Mouse (Mus musculus) hindbrain, embryonic 14.5 days (tissue): ENCODE results near the gene Plekhm2. TPM values are rescaled to one million over a fixed set of nuclear protein-coding genes. Genes with fewer than 3 reads are reported as not detected.

Experiments used
- ATAC-seq: fragments of 200-750 bp; cut with Nextera tagmentation; 2 replicates; pipeline ENCODE4 v1.8.0; 2017; ENCODE audit warnings: moderate number of reproducible peaks, mild to moderate bottlenecking, moderate TSS enrichment, moderate library complexity; ENCODE audit not compliant: low FRiP score
- DNase-seq: peaks from one replicate; pipeline ENCODE4 v3.0.0-alpha.2; 2015; ENCODE audit warnings: low spot score
- H3K27ac ChIP-seq: fragments of 300-500 bp; sonication (generic); 2 replicates; pipeline ENCODE4 v1.5.1; 2014; ENCODE audit warnings: mild to moderate bottlenecking, moderate library complexity
- H3K27me3 ChIP-seq: fragments of 300-500 bp; sonication (generic); 2 replicates; pipeline ENCODE4 v1.6.1; 2014; ENCODE audit warnings: mild to moderate bottlenecking, low read length, mixed read lengths; ENCODE audit not compliant: control insufficient read depth, insufficient read depth
- H3K36me3 ChIP-seq: fragments of 300-500 bp; sonication (generic); replicated peaks from 2 replicates; pipeline ENCODE4 v1.6.1; 2014; ENCODE audit not compliant: control insufficient read depth, insufficient read depth
- H3K4me1 ChIP-seq: fragments of 300-500 bp; sonication (generic); replicated peaks from 2 replicates; pipeline ENCODE4 v1.6.1; 2014; ENCODE audit warnings: antibody characterized with exemption, low read length, mixed read lengths; ENCODE audit not compliant: control insufficient read depth, insufficient read depth
- H3K4me2 ChIP-seq: fragments of 300-500 bp; sonication (generic); replicated peaks from 2 replicates; pipeline ENCODE4 v1.6.1; 2014; ENCODE audit warnings: mild to moderate bottlenecking, moderate library complexity
- H3K4me3 ChIP-seq: fragments of 300-500 bp; sonication (generic); replicated peaks from 2 replicates; pipeline ENCODE4 v1.5.1; 2014; ENCODE audit warnings: mild to moderate bottlenecking, low read length
- H3K9ac ChIP-seq: fragments of 300-500 bp; sonication (generic); 2 replicates; pipeline ENCODE4 v1.6.1; 2014
- H3K9me3 ChIP-seq: fragments of 300-500 bp; sonication (generic); 2 replicates; pipeline ENCODE4 v1.6.1; 2016; ENCODE audit warnings: low read length; ENCODE audit not compliant: control insufficient read depth
- WGBS: fragments of 180-500 bp; shearing (Covaris S2); extraction: QIAGEN DNeasy Blood & Tissue Kit; methylation state at CpG from one replicate; pipeline ENCODE4 v1.1.7; 2014; 5-methylcytosine and 5-hydroxymethylcytosine counted together
- polyA plus RNA-seq: library from polyadenylated mRNA; unstranded; fragments of >200 nt; fragmentation: Nextera tagmentation; extraction: Ambion mirVana; gene quantifications from 2 replicates; pipeline ENCODE4 v1.2.1, GENCODE M21; 2014

Gene Plekhm2
- polyA plus RNA-seq, 1 experiment from 2014 or later, result 3.9 TPM

GRCm38 (mm10) chr4:141576404-141576803 is 88.3 kb downstream of the Plekhm2 start:
- no peak for DNase-seq
- H3K36me3 ChIP-seq, result peaks cover 27% of the 10 kb centered on the region; the same call in 1 of the 2 replicates
- ATAC-seq, result no peak
- no peak overlapping the region for H3K4me3 ChIP-seq
- no peaks in the 10 kb centered on the region for H3K9me3 ChIP-seq
- no peaks in the 10 kb centered on the region for H3K27me3 ChIP-seq
- 84% methylated on average over 11 of the region's 11 CpGs for WGBS
- no peak overlapping the region for H3K27ac ChIP-seq
- H3K9ac ChIP-seq, result no peak overlapping the region
- H3K4me1 ChIP-seq, result no peaks in the 10 kb centered on the region
- no peak overlapping the region for H3K4me2 ChIP-seq

Other genes with a start within 250 kb of the Plekhm2 start
- not detected in 2 replicates for gene Clcnkb, start 248.9 kb downstream of the Plekhm2 start, polyA plus RNA-seq
- 0.16 TPM in 1 of 2 replicates, not detected in the other for gene Hspb7, start 244.1 kb downstream of the Plekhm2 start, polyA plus RNA-seq
- 0.29 TPM in 1 of 2 replicates, not detected in the other for gene Srarp, start 228.8 kb downstream of the Plekhm2 start, polyA plus RNA-seq
- gene Zbtb17, start 220.2 kb downstream of the Plekhm2 start, polyA plus RNA-seq, result 29.5 and 30.7 TPM in 2 replicates
- gene Spen, start 126.3 kb downstream of the Plekhm2 start, polyA plus RNA-seq, result 20.3 and 20.4 TPM in 2 replicates
- 41.3 and 43.6 TPM in 2 replicates for gene Fblim1, start 58.8 kb downstream of the Plekhm2 start, polyA plus RNA-seq
- 0.17 TPM in 1 of 2 replicates, not detected in the other for gene Tmem82, start 46.3 kb downstream of the Plekhm2 start, polyA plus RNA-seq
- not detected in 2 replicates for gene Slc25a34, start 41.1 kb downstream of the Plekhm2 start, polyA plus RNA-seq
- gene Rsc1a1, start 20.7 kb upstream of the Plekhm2 start, polyA plus RNA-seq, result 0.29 TPM in 1 of 2 replicates, not detected in the other
- 12.0 and 12.1 TPM in 2 replicates for gene Ddi2, start 58.5 kb upstream of the Plekhm2 start, polyA plus RNA-seq
- 0.23 TPM in 1 of 2 replicates, not detected in the other for gene Agmat, start 81.8 kb upstream of the Plekhm2 start, polyA plus RNA-seq
- 5.5 and 6.3 TPM in 2 replicates for gene Dnajc16, start 126.0 kb upstream of the Plekhm2 start, polyA plus RNA-seq
- 17.6 and 18.7 TPM in 2 replicates for gene Casp9, start 128.7 kb upstream of the Plekhm2 start, polyA plus RNA-seq
- gene Cela2a, start 161.3 kb upstream of the Plekhm2 start, polyA plus RNA-seq, result not detected in 2 replicates
- gene Ctrc, start 181.5 kb upstream of the Plekhm2 start, polyA plus RNA-seq, result not detected in 2 replicates
- gene Efhd2, start 210.0 kb upstream of the Plekhm2 start, polyA plus RNA-seq, result 44.7 and 46.7 TPM in 2 replicates